10 mouse cellular contexts compared by ENCODE assay signal in genomic region chr13:85207493-85207892, GRCm38 (mm10). TPM values are rescaled to one million over a fixed set of nuclear protein-coding genes. Genes with fewer than 3 reads are reported as not detected.
A peak's percentile ranks its signal among the peaks of the same experiment; 100 is the strongest.
DNase-seq lines count a peak whose midpoint lies in the region; ATAC-seq and TF ChIP-seq lines count a peak whose summit lies in the region.
"Had no signal": no experiment of that assay in that cellular context is flagged by ENCODE, and none has a peak within 500 bp of the region (broad histone marks: within the 10 kb centered on the region; RNA-seq: fewer than 3 reads in every experiment).

No protein-coding gene starts in this region.

- DNase-seq in CD4-positive, CD25-positive, alpha-beta regulatory T cell, adult 2 months (ENCODE audit: low read depth, low spot score) = peak; percentile 47
- DNase-seq in Muller cell, postnatal 12 days (ENCODE audit: inconsistent ontology term) = peak; percentile 8
- no peak for DNase-seq in urinary bladder, postnatal 14 days (ENCODE audit: low spot score)
- DNase-seq in urinary bladder, adult 2 months (ENCODE audit: low spot score) = no peak
- DNase-seq: gastrocnemius, postnatal 14 days had no signal

- no peak overlapping the region for H3K9ac ChIP-seq in intestine, postnatal 0 days (ENCODE audit: low read depth, low read length)
- H3K9ac ChIP-seq in intestine, embryonic 16.5 days (ENCODE audit: low read depth, low read length) = no peak overlapping the region
- H3K9ac ChIP-seq: embryonic facial prominence, embryonic 12.5 days; liver, embryonic 15.5 days had no signal

- no peaks in the 10 kb centered on the region for H3K4me1 ChIP-seq in intestine, postnatal 0 days (replicated peaks; ENCODE audit: control insufficient read depth, insufficient read depth, low read length)
- no peaks in the 10 kb centered on the region for H3K4me1 ChIP-seq in intestine, embryonic 16.5 days (ENCODE audit: control insufficient read depth, insufficient read depth, low read length)
- H3K4me1 ChIP-seq: embryonic facial prominence, embryonic 12.5 days; liver, embryonic 15.5 days had no signal

- H3K4me3 ChIP-seq in intestine, postnatal 0 days (ENCODE audit: low read depth, low read length) = no peak overlapping the region
- no peak overlapping the region for H3K4me3 ChIP-seq in intestine, embryonic 16.5 days (ENCODE audit: low read length)
- H3K4me3 ChIP-seq: embryonic facial prominence, embryonic 12.5 days; liver, embryonic 15.5 days had no signal

- H3K9me3 ChIP-seq in intestine, postnatal 0 days (ENCODE audit: control insufficient read depth) = no peaks in the 10 kb centered on the region
- H3K9me3 ChIP-seq in intestine, embryonic 16.5 days (ENCODE audit: control insufficient read depth, low read length) = no peaks in the 10 kb centered on the region
- H3K9me3 ChIP-seq: embryonic facial prominence, embryonic 12.5 days; liver, embryonic 15.5 days had no signal

- H3K36me3 ChIP-seq in intestine, postnatal 0 days (ENCODE audit: control insufficient read depth, insufficient read depth) = peaks cover 21% of the 10 kb centered on the region
- H3K36me3 ChIP-seq in intestine, embryonic 16.5 days (ENCODE audit: control insufficient read depth, insufficient read depth, low read length) = no peaks in the 10 kb centered on the region; the same call in 1 of the 2 replicates

- no peak overlapping the region for H3K4me2 ChIP-seq in intestine, postnatal 0 days (replicated peaks; ENCODE audit: low read depth)
- H3K4me2 ChIP-seq in intestine, embryonic 16.5 days (ENCODE audit: low read depth, low read length) = no peak overlapping the region
- H3K4me2 ChIP-seq: embryonic facial prominence, embryonic 12.5 days; liver, embryonic 15.5 days had no signal

- no peak for ATAC-seq in intestine, postnatal 0 days
- ATAC-seq in intestine, embryonic 16.5 days = no peak
- ATAC-seq in megakaryocyte-erythroid progenitor cell, adult 5-6 weeks (replicated peaks; ENCODE audit: low FRiP score, low TSS enrichment, poor library complexity, severe bottlenecking) = peak; percentile 90

- H3K27me3 ChIP-seq in intestine, postnatal 0 days (replicated peaks; ENCODE audit: control insufficient read depth, insufficient read depth, low read length) = no peaks in the 10 kb centered on the region
- H3K27me3 ChIP-seq in intestine, embryonic 16.5 days (replicated peaks; ENCODE audit: control insufficient read depth, insufficient read depth, low read length) = no peaks in the 10 kb centered on the region
- H3K27me3 ChIP-seq: embryonic facial prominence, embryonic 12.5 days; liver, embryonic 15.5 days had no signal

- TF ChIP-seq CTCF in intestine, postnatal 0 days (IDR thresholded peaks at IDR 0.05; ENCODE audit: low read depth) = peak; percentile 64

- no peak overlapping the region for H3K27ac ChIP-seq in intestine, postnatal 0 days (ENCODE audit: low read depth, low read length)
- H3K27ac ChIP-seq in intestine, embryonic 16.5 days (ENCODE audit: low read length) = no peak overlapping the region
- H3K27ac ChIP-seq: embryonic facial prominence, embryonic 12.5 days; liver, embryonic 15.5 days had no signal

- WGBS in intestine, postnatal 0 days = 65% methylated on average over 2 of the region's 2 CpGs
- 71% methylated on average over 2 of the region's 2 CpGs for WGBS in intestine, embryonic 16.5 days

RNA-seq across cellular contexts. Expression of gene Ccnh, which starts 18.3 kb away (rescaled TPM):
- 46.2 and 50.8 TPM in 2 replicates for polyA plus RNA-seq in intestine, postnatal 0 days (2015; fragmentation: Nextera tagmentation; extraction: Ambion mirVana)
- polyA plus RNA-seq in intestine, embryonic 16.5 days (2015; fragmentation: Nextera tagmentation; extraction: Ambion mirVana) = 74.5 and 78.2 TPM in 2 replicates
- total RNA-seq in megakaryocyte-erythroid progenitor cell, adult 5-6 weeks (2014; fragmentation: Nextera tagmentation) = 54.3 and 81.8 TPM in 2 replicates
- 74.1 and 98.9 TPM in 2 replicates for total RNA-seq in megakaryocyte-erythroid progenitor cell, adult 5-6 weeks (2017)
- polyA plus RNA-seq in urinary bladder, adult 2 months (2012; rRNA removed) = 30.4 and 32.4 TPM in 2 replicates

Comparison
In these comparisons a context has a peak if more than half of its experiments do, and no peak if none do; other contexts are left out.
1. DNase-seq: peak in CD4-positive, CD25-positive, alpha-beta regulatory T cell, adult 2 months (single experiment) and Muller cell, postnatal 12 days (single experiment); none in urinary bladder, postnatal 14 days (single experiment) and urinary bladder, adult 2 months (single experiment).